Mouse (Mus musculus) heart, postnatal 0 days (tissue): Measurements from ENCODE around the gene Hdac10.

Source experiments
- CTCF ChIP-seq: IDR thresholded peaks from 2 replicates; pipeline ENCODE4 v1.5.1; 2016; ENCODE audit warnings: antibody characterized with exemption, control low read depth, low read depth
- EP300 ChIP-seq: IDR thresholded peaks from 2 replicates; pipeline ENCODE4 v1.6.1; 2016; ENCODE audit warnings: antibody characterized with exemption, low read depth

DNA sequence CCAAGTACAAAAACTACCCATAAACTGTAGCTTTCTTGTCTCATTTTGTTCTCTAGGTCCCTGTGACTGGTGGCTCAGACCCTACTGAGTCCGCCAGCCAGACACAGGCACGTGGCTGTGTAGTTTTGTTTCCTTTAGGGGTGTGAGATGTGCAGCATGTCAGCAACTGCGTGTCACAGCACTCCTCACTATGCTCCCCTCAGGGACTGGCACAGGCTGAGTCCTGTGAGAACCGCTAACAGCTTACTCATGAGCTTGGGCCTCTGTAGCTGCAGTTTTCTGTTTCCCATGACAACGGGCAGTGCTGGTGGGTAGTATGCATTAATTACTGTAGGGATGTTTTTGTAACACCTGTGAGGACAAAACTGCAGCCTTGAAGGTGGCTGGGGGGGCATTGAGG lies 36.3 kb downstream of the Hdac10 start:
- no peak for TF ChIP-seq CTCF
- TF ChIP-seq EP300 = no peak
